Mouse (Mus musculus) cerebellum, adult 9-11 months (tissue): ENCODE results near the gene Khdrbs2.
"Not testable (repeated sequence)": the region's sequence is repeated elsewhere in the genome, so short reads cannot be mapped to it uniquely, and the experiment has no call there.

ENCODE experiments used
- DNase-seq: peaks from one replicate; pipeline ENCODE4 v3.0.0; 2022

The Khdrbs2 gene

GRCm38 (mm10) chr1:32471502-32472214, 299.1 kb downstream of the Khdrbs2 start:
- no peak for DNase-seq

GRCm38 (mm10) chr1:32487944-32488343, 315.4 kb downstream of the Khdrbs2 start:
- no peak for DNase-seq

GRCm38 (mm10) chr1:32503381-32503780, 330.9 kb downstream of the Khdrbs2 start:
- DNase-seq: no peak

- DNase-seq: not testable (repeated sequence)
These were observed 374.7 kb downstream of the Khdrbs2 start, which contains the start of gene Gm5415 for GRCm38 (mm10) chr1:32547194-32547593. Gm5415 (minus strand) TSS chr1:32547294.

GRCm38 (mm10) chr1:32553459-32553858, 380.9 kb downstream of the Khdrbs2 start:
- DNase-seq: no peak

GRCm38 (mm10) chr1:32553925-32554324, 381.4 kb downstream of the Khdrbs2 start:
- DNase-seq: no peak

DNA sequence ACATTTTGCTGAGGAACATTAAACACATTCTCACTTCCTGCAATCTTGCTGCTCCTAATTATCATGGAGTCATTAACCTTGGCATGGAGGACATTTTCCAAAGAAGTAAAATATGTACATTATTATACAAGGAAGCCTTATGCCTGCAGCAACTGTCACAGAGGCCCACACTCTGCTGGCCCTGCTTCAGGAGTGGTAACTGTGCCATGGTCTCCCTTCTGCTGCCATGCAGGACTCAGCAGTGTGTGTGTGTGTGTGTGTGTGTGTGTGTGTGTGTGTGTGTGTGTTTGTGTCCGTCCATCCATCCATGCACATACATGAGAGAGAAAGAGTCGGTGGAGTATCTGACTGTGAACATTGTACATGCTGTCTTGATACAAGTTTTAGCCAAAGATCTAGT, 396.4 kb downstream of the Khdrbs2 start:
- no peak for DNase-seq

DNA sequence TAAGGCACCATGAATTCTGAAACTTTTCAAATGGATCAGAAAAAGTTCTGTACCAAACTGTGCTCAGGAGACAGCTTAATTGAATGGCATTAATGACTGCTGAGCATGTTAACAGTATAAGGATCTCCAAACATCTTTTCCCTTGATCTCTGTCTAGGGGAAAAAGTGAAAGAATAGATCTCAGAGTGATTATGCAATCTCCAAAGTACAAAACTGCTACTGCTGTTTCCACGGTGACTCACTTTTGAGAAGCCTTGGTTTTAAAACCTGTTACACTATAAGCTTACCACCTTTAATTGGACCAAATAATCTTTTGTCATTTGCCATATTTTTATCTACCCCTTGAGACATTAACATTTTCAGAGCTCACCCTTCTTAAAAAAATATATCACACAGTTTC, 453.5 kb downstream of the Khdrbs2 start:
- DNase-seq: no peak

- DNase-seq: no peak
These were observed 460.2 kb downstream of the Khdrbs2 start for GRCm38 (mm10) chr1:32632415-32633354.

DNA sequence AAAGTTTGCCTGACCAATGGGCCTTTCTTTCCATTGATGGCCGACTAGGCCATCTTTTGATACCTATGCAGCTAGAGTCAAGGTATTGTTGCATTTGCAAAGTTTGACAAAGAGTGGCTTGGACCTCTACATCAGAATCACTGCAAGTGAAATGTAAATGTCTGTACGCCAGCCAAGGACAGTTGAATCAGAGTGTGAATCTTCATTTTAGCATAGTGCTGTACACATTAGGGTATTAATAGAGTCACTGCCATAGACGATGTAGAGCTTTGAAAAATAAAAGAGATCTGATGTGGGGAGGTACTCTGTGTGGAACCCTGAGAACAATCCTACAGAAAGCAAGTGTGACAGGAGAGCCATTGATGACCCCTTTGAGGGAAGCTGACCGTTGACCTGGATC, 460.9 kb downstream of the Khdrbs2 start:
- DNase-seq: no peak

DNA sequence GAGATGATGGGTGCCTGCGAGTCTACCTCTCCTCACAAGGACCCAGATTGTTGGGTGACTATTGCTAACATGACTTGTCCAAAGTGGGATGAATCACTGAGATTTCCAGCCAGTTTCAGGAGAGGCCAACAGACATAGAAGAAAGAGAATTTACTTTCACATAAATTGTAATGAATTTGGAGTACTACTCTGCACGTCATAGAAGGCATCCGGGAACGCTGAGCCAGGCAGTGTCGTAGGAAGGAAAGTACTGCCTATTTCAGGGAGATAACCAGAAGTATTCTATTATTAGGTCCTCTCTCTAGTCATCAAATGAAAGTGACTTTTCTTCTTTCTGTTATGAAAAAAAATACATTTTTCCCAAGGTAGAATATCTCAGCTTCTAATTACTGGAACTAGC, 466.6 kb downstream of the Khdrbs2 start:
- DNase-seq: no peak

DNA sequence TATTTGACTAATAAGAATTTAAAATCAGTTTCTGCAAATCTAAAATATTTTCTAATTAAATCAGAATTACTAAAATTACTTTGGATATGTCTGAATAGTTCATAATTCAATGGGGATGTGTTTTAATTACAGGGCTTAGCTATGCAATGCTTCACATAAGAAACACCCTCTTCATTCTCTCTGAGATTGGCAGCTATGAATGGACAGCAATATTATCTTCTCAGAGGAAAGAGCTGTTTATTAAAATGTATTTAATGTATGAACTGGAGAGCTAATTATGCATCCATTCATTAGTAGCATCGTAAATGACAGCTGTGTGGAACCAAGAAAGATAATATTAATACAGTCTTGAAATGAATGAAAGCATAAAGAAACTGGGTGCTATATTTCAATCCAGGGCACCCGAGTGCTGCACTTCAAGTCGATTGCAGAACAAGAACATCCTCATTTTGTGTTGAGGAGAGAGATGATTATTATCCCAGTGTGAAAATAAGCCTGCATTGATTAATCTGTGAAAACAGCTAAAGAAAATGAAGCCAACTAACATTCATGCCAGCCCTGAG, 477.2 kb downstream of the Khdrbs2 start:
- no peak for DNase-seq

DNA sequence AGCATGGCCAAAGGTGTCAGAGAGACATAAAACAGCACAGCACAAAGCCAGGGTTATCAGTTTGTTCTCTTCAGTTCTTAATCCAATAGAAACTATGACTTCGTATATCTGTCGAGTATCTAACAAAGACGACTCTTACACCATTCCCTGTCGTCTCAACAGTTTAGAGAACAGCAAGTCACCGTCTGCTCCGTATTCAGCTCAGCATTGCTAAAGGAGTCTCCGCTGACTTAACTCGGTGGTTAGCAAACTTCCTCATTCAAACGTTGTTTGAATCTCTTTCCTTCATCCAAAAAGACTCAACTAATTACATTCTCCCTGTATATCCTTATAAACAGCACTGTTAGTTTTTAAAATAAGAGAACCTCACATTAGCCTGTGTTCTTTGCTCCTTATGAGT, 521.3 kb downstream of the Khdrbs2 start:
- DNase-seq: no peak

DNA sequence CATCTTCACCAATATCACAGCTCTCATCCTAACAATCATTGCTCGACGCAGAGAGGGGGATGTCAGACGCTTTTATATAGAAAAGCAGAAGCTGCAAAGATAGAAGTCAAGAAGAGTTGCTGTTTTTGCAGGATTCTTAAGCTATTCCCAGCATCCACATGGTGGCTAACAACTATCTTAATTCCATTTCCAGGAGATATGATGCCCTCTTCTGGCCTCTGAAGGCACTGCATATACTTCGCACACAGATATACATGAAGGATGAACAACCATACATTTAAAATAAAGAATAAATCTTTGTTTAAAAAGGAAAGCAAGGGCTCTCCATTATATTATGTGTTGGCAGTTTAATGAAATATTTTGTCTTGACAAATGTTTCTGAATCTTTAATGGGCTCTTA, 527.6 kb downstream of the Khdrbs2 start:
- DNase-seq: no peak

DNA sequence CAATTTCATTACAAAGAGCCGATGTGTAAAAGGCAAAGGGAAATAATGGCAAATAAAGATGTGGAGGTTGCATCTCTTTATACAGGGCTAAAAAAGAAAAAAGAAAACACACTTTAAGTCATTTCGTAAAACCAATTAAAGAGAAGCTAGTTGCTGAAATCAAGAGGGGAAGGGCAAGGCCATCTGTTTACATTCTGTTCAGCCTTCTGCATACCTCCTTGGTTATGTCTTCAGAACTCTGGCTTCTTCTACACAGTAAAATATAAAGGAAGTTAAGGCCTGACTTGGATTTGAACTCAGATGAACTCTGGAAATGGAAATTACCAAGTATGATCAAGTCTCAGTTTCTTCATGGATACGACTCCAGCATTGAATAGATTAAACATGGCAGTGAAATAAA, 528.8 kb downstream of the Khdrbs2 start:
- DNase-seq: no peak
